Mouse (Mus musculus) liver, adult 2 months (tissue): ENCODE measurements around the gene AC170998.1. TPM values are rescaled to one million over a fixed set of nuclear protein-coding genes. Genes with fewer than 3 reads are reported as not detected.

Experiments
- DNase-seq: peaks from one replicate; pipeline ENCODE4 v3.0.0-alpha.2; 2011; ENCODE audit warnings: low read depth, low spot score; ENCODE audit errors: extremely low read depth
- H3K27ac ChIP-seq: fragments of 200-500 bp; replicated peaks from 2 replicates; pipeline ENCODE4 v1.5.1; 2012; ENCODE audit warnings: low read depth, mild to moderate bottlenecking, control low read depth, inconsistent platforms, low read length; ENCODE audit not compliant: insufficient read depth
- H3K27me3 ChIP-seq: fragments of 200-500 bp; 2 replicates; pipeline ENCODE4 v1.6.1; 2012; ENCODE audit warnings: mild to moderate bottlenecking, moderate library complexity, low read length, inconsistent platforms; ENCODE audit not compliant: control insufficient read depth, insufficient read depth
- H3K36me3 ChIP-seq: fragments of 200-500 bp; 2 replicates; pipeline ENCODE4 v1.6.1; 2012; ENCODE audit warnings: low read length, inconsistent platforms; ENCODE audit not compliant: control insufficient read depth, insufficient read depth
- H3K4me1 ChIP-seq: fragments of 200-500 bp; 2 replicates; pipeline ENCODE4 v1.6.1; 2011; ENCODE audit warnings: low read length; ENCODE audit not compliant: control insufficient read depth, insufficient read depth
- H3K4me3 ChIP-seq: fragments of 200-500 bp; 2 replicates; pipeline ENCODE4 v1.5.1; 2011; ENCODE audit warnings: low read depth, mild to moderate bottlenecking, control low read depth, low read length, moderate library complexity; ENCODE audit not compliant: insufficient read depth
- H3K79me2 ChIP-seq: fragments of 200-500 bp; 2 replicates; pipeline ENCODE4 v1.6.1; 2012; ENCODE audit warnings: inconsistent platforms, mild to moderate bottlenecking, low read length, moderate library complexity; ENCODE audit not compliant: control insufficient read depth, insufficient read depth
- H3K9ac ChIP-seq: fragments of 200-500 bp; 2 replicates; pipeline ENCODE4 v1.6.1; 2012; ENCODE audit warnings: low read depth, mild to moderate bottlenecking, control low read depth, inconsistent platforms, low read length
- CTCF ChIP-seq: fragments of 200-500 bp; IDR thresholded peaks from 2 replicates; pipeline ENCODE4 v1.5.1; 2011; ENCODE audit warnings: low read depth, low read length, control low read depth
- POLR2A ChIP-seq: fragments of 200-500 bp; IDR thresholded peaks from 2 replicates; pipeline ENCODE4 v1.6.1; 2011; ENCODE audit warnings: low read length, control low read depth; ENCODE audit not compliant: insufficient read depth; ENCODE audit errors: extremely low read depth
- whole genome bisulfite sequencing: fragments of 180-500 bp; shearing (Covaris S2); methylation state at CpG from one replicate; pipeline ENCODE4 v1.1.7; 2018; 5-methylcytosine and 5-hydroxymethylcytosine counted together
- polyA plus RNA-seq: library from polyadenylated mRNA; depleted of rRNA; stranded (reverse); fragments of >200 nt; gene quantifications from 2 replicates; pipeline ENCODE4 v1.2.3, GENCODE M21; 2012; rRNA removed
- total RNA-seq: library from RNA; depleted of rRNA; stranded (reverse); fragments of >200 nt; gene quantifications from 2 replicates; pipeline ENCODE4 v1.2.3, GENCODE M21; 2014; rRNA removed

The AC170998.1 gene
- total RNA-seq = 2.3 and 2.8 TPM in 2 replicates
- not detected in 2 replicates for polyA plus RNA-seq

GRCm38 (mm10) chr17:28725783-28726182 lies at the start of gene AC170998.1:
Gene AC170998.1, plus strand, starts transcription at chr17:28726083.
- no peak for DNase-seq
- WGBS = 93% methylated on average over 4 of the region's 4 CpGs
- Histone ChIP-seq H3K4me1 (peaks cover 5% of the 10 kb centered on the region; the same call in 1 of the 2 replicates), H3K36me3 (peaks cover 59% of the 10 kb centered on the region), H3K4me3 (no peak within 1 kb of the TSS), H3K9ac (no peak within 1 kb of the TSS), H3K79me2 (peaks cover 3% of the 10 kb centered on the region; the same call in 1 of the 2 replicates), H3K27ac (no peak within 1 kb of the TSS), H3K27me3 (no peaks in the 10 kb centered on the region)
- no peak for TF ChIP-seq CTCF
- TF ChIP-seq POLR2A = no peak

DNA sequence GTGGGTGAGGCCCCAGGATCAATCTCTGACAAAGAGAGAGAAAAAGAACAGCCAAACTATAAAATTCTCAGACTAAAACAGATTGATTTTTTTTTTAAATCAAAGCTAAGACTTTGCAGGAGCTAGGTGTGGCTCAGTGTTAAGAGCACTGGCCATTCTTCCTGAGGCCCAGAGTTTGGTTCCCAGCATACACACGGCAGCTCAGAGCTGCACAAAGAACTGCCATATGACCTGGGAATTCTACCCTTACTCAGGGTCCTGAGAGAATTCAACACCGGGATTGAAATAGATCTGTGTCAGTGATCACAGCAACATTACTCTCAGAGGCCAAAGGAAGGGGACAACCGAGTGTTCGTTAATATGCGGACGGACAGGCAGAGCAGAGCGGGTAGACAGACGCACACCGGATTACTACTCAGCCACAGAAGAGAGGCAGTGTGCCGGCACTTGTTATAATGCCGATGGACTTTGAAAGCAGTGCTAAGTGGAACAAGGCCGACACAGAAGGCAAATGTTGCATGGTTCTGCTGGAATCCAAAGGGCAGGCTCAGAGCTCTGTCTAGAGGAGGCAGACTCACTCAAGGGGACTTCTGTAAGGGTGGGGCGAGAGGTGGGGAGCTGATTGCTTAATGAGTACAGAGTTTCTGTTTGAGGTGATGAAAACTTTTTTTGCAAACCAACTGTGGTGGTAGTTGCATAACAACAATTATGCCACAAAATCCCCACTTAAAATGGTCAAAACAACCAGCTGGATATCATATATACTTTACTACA lies 43.4 kb upstream of the AC170998.1 start:
- Histone ChIP-seq H3K27ac (peak overlapping the region; percentile 96), H3K79me2 (no peaks in the 10 kb centered on the region), H3K4me1 (peaks cover 13% of the 10 kb centered on the region), H3K9ac (peak overlapping the region; percentile 8), H3K27me3 (no peaks in the 10 kb centered on the region), H3K36me3 (no peaks in the 10 kb centered on the region), H3K4me3 (no peak overlapping the region)
- peak; percentile 97 for DNase-seq
- 26% methylated on average over 13 of the region's 13 CpGs for WGBS
- TF ChIP-seq POLR2A (no peak), CTCF (no peak)

- WGBS = 12% methylated on average over 1 of the region's 1 CpGs
- H3K27me3 ChIP-seq = no peaks in the 10 kb centered on the region
- H3K27ac ChIP-seq = peak overlapping the region; percentile 96
- no peak for TF ChIP-seq CTCF
- TF ChIP-seq POLR2A = no peak
- DNase-seq = peak; percentile 95
- no peaks in the 10 kb centered on the region for H3K36me3 ChIP-seq
- peaks cover 13% of the 10 kb centered on the region for H3K4me1 ChIP-seq
- no peaks in the 10 kb centered on the region for H3K79me2 ChIP-seq
- no peak overlapping the region for H3K4me3 ChIP-seq
- 0 out of 2 replicates have a peak overlapping the region, but pooled peaks have one; percentile 43 for H3K9ac ChIP-seq
Observed at GRCm38 (mm10) chr17:28683601-28684000, 42.3 kb upstream of the AC170998.1 start.

- no peak overlapping the region for H3K9ac ChIP-seq
- H3K4me1 ChIP-seq = peaks cover 13% of the 10 kb centered on the region
- 85% methylated on average over 19 of the region's 19 CpGs for WGBS
- no peaks in the 10 kb centered on the region for H3K79me2 ChIP-seq
- H3K27ac ChIP-seq = no peak overlapping the region
- H3K27me3 ChIP-seq = no peaks in the 10 kb centered on the region
- no peak for TF ChIP-seq CTCF
- no peak for TF ChIP-seq POLR2A
- no peak for DNase-seq
- H3K36me3 ChIP-seq = no peaks in the 10 kb centered on the region
- no peak overlapping the region for H3K4me3 ChIP-seq
Observed at GRCm38 (mm10) chr17:28684631-28685030, 41.3 kb upstream of the AC170998.1 start.

DNA sequence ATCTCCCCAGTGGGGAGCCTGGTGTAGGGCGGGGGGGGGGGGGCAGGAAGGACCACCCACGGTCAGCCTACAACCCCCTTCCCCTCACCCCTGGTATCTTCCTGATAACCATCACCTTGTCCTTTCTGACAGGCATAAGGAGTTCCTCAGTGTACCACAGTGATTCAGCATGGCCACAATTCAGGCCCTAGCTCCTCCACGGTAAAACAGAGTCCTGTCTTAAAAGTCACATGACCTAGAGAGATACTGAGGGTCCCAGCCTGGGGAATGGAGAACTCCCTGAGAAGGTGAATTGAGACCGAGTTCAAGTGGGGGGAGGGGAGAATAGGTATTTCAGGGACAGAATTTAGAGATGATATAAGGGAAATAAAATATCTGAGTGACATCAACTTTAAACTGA lies 38.5 kb upstream of the AC170998.1 start:
- peaks cover 8% of the 10 kb centered on the region for H3K79me2 ChIP-seq
- DNase-seq = no peak
- no peak overlapping the region for H3K27ac ChIP-seq
- no peak overlapping the region for H3K9ac ChIP-seq
- H3K36me3 ChIP-seq = no peaks in the 10 kb centered on the region
- H3K27me3 ChIP-seq = no peaks in the 10 kb centered on the region
- TF ChIP-seq CTCF (no peak), POLR2A (no peak)
- WGBS = 61% methylated on average over 4 of the region's 4 CpGs
- H3K4me1 ChIP-seq = peaks cover 15% of the 10 kb centered on the region
- H3K4me3 ChIP-seq = no peak overlapping the region

GRCm38 (mm10) chr17:28689586-28690283 lies 36.1 kb upstream of the AC170998.1 start, which contains the start of gene Slc26a8:
Gene Slc26a8, minus strand, starts transcription at chr17:28690233.
- no peaks in the 10 kb centered on the region for H3K27me3 ChIP-seq

More at GRCm38 (mm10) chr17:28689586-28690283, 36.1 kb upstream of the AC170998.1 start, which contains the start of gene Slc26a8:
- no peak for DNase-seq
- Histone ChIP-seq H3K4me1 (peaks cover 14% of the 10 kb centered on the region), H3K9ac (peak within 1 kb of the TSS; percentile 84), H3K36me3 (no peaks in the 10 kb centered on the region), H3K79me2 (peaks cover 10% of the 10 kb centered on the region), H3K27ac (peak within 1 kb of the TSS; percentile 83), H3K4me3 (peak within 1 kb of the TSS; percentile 58)
- TF ChIP-seq POLR2A = no peak
- TF ChIP-seq CTCF = no peak
- 9% methylated on average over 40 of the region's 40 CpGs for WGBS
